Mouse (Mus musculus) T-helper 2 cell (primary cell): ENCODE results near the gene Cldn17.

Experiments used
- in situ Hi-C: fragments of 300-600 bp; cut with MboI, MseI; formaldehyde crosslinking; loops from one replicate; pipeline ENCODE4 v1.15.1; 2025; ENCODE audit warnings: high pct_unique_total_duplicates

The Cldn17 gene

GRCm38 (mm10) chr16:88506878-88507277, at the start of gene Cldn17:
Gene Cldn17, minus strand, starts transcription at chr16:88506978.
- in situ Hi-C loops: no loop called here

- in situ Hi-C loops: no loop called here
These were observed 35.7 kb upstream of the Cldn17 start for GRCm38 (mm10) chr16:88542488-88542887.

GRCm38 (mm10) chr16:88539841-88540487, 33.2 kb upstream of the Cldn17 start:
- in situ Hi-C loops: no loop called here

- in situ Hi-C loops: no loop called here
These were observed 4.6 kb upstream of the Cldn17 start for GRCm38 (mm10) chr16:88511348-88511747.

GRCm38 (mm10) chr16:88508150-88508549, 1.4 kb upstream of the Cldn17 start:
- in situ Hi-C loops: no loop called here

- in situ Hi-C loops: no loop called here
These were observed 440 bp downstream of the Cldn17 start for GRCm38 (mm10) chr16:88506338-88506737.

GRCm38 (mm10) chr16:88488096-88488495, 18.7 kb downstream of the Cldn17 start:
- in situ Hi-C loops: no loop called here

- in situ Hi-C loops: no loop called here
These were observed 26.6 kb downstream of the Cldn17 start for GRCm38 (mm10) chr16:88480011-88480774.

- in situ Hi-C loops: no loop called here
These were observed 43.5 kb downstream of the Cldn17 start for GRCm38 (mm10) chr16:88463235-88463634.
